Mouse (Mus musculus) forelimb bud, embryonic 11.5 days (tissue): ENCODE measurements around the gene Pde10a.

Experiments
- DNase-seq: peaks from one replicate; pipeline ENCODE4 v3.0.0-alpha.2; 2012; ENCODE audit warnings: low read depth, low spot score

Pde10a gene

GRCm38 (mm10) chr17:9035561-9036348 lies 510.6 kb downstream of the Pde10a start:
- no peak for DNase-seq
